Comparison of ENCODE assay signal across 8 mouse cellular contexts in the genomic region with DNA sequence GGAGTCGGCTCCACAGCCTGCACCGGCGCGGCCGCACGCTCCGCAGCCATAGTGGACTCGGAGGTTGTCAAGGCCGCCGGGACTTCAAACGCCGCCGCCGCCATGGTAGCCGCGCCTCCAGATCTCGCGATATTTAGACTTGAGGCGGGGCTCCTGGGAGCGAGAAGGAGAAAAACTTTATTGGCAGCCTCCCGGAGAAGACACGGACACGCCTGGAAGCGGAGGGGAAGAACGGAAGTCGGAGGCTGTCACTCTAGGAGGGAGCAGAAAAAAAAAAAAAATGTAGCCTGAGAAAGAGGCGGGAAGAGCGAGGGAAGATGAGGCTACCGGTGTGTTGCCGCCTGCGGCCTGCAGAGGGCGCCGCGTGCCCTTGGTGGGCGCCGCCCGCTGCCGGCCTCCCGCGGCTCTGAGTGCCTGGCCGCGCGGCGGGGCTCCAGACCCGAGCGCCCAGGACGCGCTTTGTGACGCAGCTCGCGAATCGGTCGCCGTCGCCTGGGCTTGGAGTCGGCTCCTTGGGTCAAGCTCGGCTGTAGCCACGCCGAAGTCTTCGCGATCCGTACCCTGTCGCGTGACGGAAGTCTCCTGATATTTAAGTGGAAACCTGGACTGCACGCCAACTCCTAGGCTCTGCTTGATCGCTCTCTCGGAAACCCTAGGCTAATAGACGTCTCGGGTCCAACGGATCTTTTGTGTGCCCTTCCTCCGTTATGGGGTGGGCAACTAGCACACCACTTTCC. TPM values are rescaled to one million over a fixed set of nuclear protein-coding genes. Genes with fewer than 3 reads are reported as not detected.
DNase-seq lines count a peak whose midpoint lies in the region; ATAC-seq and TF ChIP-seq lines count a peak whose summit lies in the region.

A gene (minus strand): TSS at position 251 of the 737 bp plus-strand sequence.

- peak; percentile 99 for DNase-seq in 416B (ENCODE audit: low read depth)
- peak; percentile 96 for DNase-seq in heart, adult 8-10 months (ENCODE audit: low spot score)
- DNase-seq in kidney, adult 9 months = peak; percentile 98
- peak; percentile 97 for DNase-seq in limb, embryonic 14.5 days (ENCODE audit: low spot score)
- peak; percentile 99 for DNase-seq in midbrain, postnatal 0 days (ENCODE audit: low spot score)
- peak; percentile 82 to 88 for DNase-seq in spleen, postnatal 14 days (ENCODE audit: low spot score in 2 of 2)

- H3K9me3 ChIP-seq in embryonic facial prominence, embryonic 15.5 days (replicated peaks) = no peaks in the 10 kb centered on the region
- H3K9me3 ChIP-seq in limb, embryonic 14.5 days (ENCODE audit: control insufficient read depth, low read length) = no peaks in the 10 kb centered on the region
- no peaks in the 10 kb centered on the region for H3K9me3 ChIP-seq in midbrain, postnatal 0 days (ENCODE audit: low read length)

- peak within 1 kb of the TSS; percentile 93 for H3K9ac ChIP-seq in embryonic facial prominence, embryonic 15.5 days
- peak within 1 kb of the TSS; percentile 95 for H3K9ac ChIP-seq in limb, embryonic 14.5 days (ENCODE audit: low read depth, low read length, severe bottlenecking)
- H3K9ac ChIP-seq in midbrain, postnatal 0 days (replicated peaks; ENCODE audit: low read length, poor library complexity, severe bottlenecking) = peak within 1 kb of the TSS; percentile 68

- peak within 1 kb of the TSS; percentile 79 for H3K27ac ChIP-seq in bone marrow, adult 2 months (ENCODE audit: control insufficient read depth, insufficient read depth, low read depth, low read length, poor library complexity)
- peak within 1 kb of the TSS; percentile 82 for H3K27ac ChIP-seq in embryonic facial prominence, embryonic 15.5 days (replicated peaks)
- H3K27ac ChIP-seq in limb, embryonic 14.5 days (replicated peaks; ENCODE audit: low read depth, low read length) = peak within 1 kb of the TSS; percentile 79
- H3K27ac ChIP-seq in midbrain, postnatal 0 days (ENCODE audit: low read depth, low read length) = peak within 1 kb of the TSS; percentile 64; the same call in 1 of the 2 replicates

- no peaks in the 10 kb centered on the region for H3K27me3 ChIP-seq in embryonic facial prominence, embryonic 15.5 days
- no peaks in the 10 kb centered on the region for H3K27me3 ChIP-seq in limb, embryonic 14.5 days (ENCODE audit: control insufficient read depth, insufficient read depth, low read length)
- H3K27me3 ChIP-seq in midbrain, postnatal 0 days (ENCODE audit: insufficient read depth, low read length) = no peaks in the 10 kb centered on the region

- H3K4me1 ChIP-seq in bone marrow, adult 2 months (ENCODE audit: control insufficient read depth, insufficient read depth, low read length) = no peaks in the 10 kb centered on the region
- H3K4me1 ChIP-seq in embryonic facial prominence, embryonic 15.5 days = peaks cover 8% of the 10 kb centered on the region
- H3K4me1 ChIP-seq in limb, embryonic 14.5 days (ENCODE audit: control insufficient read depth, insufficient read depth, low read length) = 0 out of 2 replicates have a peak, but pooled peaks cover 8% of the 10 kb centered on the region
- H3K4me1 ChIP-seq in midbrain, postnatal 0 days (ENCODE audit: insufficient read depth, low read length) = no peaks in the 10 kb centered on the region

- peak; percentile 65; the same call in 1 of the 2 replicates for TF ChIP-seq POLR2A in bone marrow, adult 2 months (IDR thresholded peaks at IDR 0.05; ENCODE audit: borderline replicate concordance, control insufficient read depth, low read depth, low read length)
- TF ChIP-seq POLR2A in limb, embryonic 14.5 days (IDR thresholded peaks at IDR 0.05; ENCODE audit: borderline replicate concordance, extremely low read depth, insufficient read depth, insufficient read length) = peak; percentile 87; the same call in 1 of the 2 replicates

- peak within 1 kb of the TSS; percentile 66 for H3K4me2 ChIP-seq in embryonic facial prominence, embryonic 15.5 days (replicated peaks)
- H3K4me2 ChIP-seq in limb, embryonic 14.5 days (replicated peaks; ENCODE audit: low read depth, low read length, severe bottlenecking) = peak within 1 kb of the TSS; percentile 65
- peak within 1 kb of the TSS; percentile 59 for H3K4me2 ChIP-seq in midbrain, postnatal 0 days (ENCODE audit: low read depth, low read length, poor library complexity, severe bottlenecking)

- TF ChIP-seq CTCF in bone marrow, adult 2 months (IDR thresholded peaks at IDR 0.05; ENCODE audit: control insufficient read depth, insufficient read depth, low read length) = peak; percentile 80
- peak; percentile 74 for TF ChIP-seq CTCF in midbrain, postnatal 0 days (IDR thresholded peaks at IDR 0.05)

- WGBS in bone marrow, adult 2 months = under 1% methylated on average over 72 of the region's 72 CpGs
- WGBS in embryonic facial prominence, embryonic 15.5 days = under 1% methylated on average over 72 of the region's 72 CpGs
- under 1% methylated on average over 59 of the region's 72 CpGs for WGBS in limb, embryonic 14.5 days
- under 1% methylated on average over 70 of the region's 72 CpGs for WGBS in midbrain, postnatal 0 days

- H3K4me3 ChIP-seq in bone marrow, adult 2 months (replicated peaks; ENCODE audit: control insufficient read depth, low read depth, low read length) = peak within 1 kb of the TSS; percentile 71
- peak within 1 kb of the TSS; percentile 95 for H3K4me3 ChIP-seq in embryonic facial prominence, embryonic 15.5 days (replicated peaks)
- H3K4me3 ChIP-seq in limb, embryonic 14.5 days (replicated peaks; ENCODE audit: low read length) = peak within 1 kb of the TSS; percentile 99
- peak within 1 kb of the TSS; percentile 60 for H3K4me3 ChIP-seq in midbrain, postnatal 0 days (ENCODE audit: low read depth, low read length)

- ATAC-seq in embryonic facial prominence, embryonic 15.5 days (ENCODE audit: insufficient number of reproducible peaks, low FRiP score, low TSS enrichment, low read depth) = peak; percentile 98
- ATAC-seq in limb, embryonic 14.5 days (ENCODE audit: low FRiP score, low read depth) = peak; percentile 98
- peak; percentile 97 for ATAC-seq in midbrain, postnatal 0 days (ENCODE audit: low FRiP score)

- peaks cover 19% of the 10 kb centered on the region for H3K36me3 ChIP-seq in embryonic facial prominence, embryonic 15.5 days
- peaks cover 21% of the 10 kb centered on the region for H3K36me3 ChIP-seq in limb, embryonic 14.5 days (ENCODE audit: control insufficient read depth, insufficient read depth, low read length)
- peaks cover 5% of the 10 kb centered on the region; the same call in 1 of the 2 replicates for H3K36me3 ChIP-seq in midbrain, postnatal 0 days (ENCODE audit: insufficient read depth, low read length)

RNA-seq across cellular contexts. Expression of the gene that starts here (rescaled TPM):
- 16.9 and 20.5 TPM in 2 replicates for polyA plus RNA-seq in bone marrow, adult 2 months (2011; ENCODE audit: insufficient read depth, insufficient read length, low replicate concordance, missing spikeins)
- polyA plus RNA-seq in embryonic facial prominence, embryonic 15.5 days (2015; fragmentation: Nextera tagmentation; extraction: Ambion mirVana) = 30.6 and 32.6 TPM in 2 replicates
- 10 to 100 TPM in 2 of 4 experiments, 1 to 10 TPM in 2; 9.0 to 11.7 (median 10.7) TPM for total RNA-seq in heart, adult 8-10 months (2022)
- polyA plus RNA-seq in limb, embryonic 14.5 days (2012; rRNA removed) = 19.8 and 20.5 TPM in 2 replicates
- polyA plus RNA-seq in limb, embryonic 14.5 days (2014; fragmentation: Nextera tagmentation; extraction: Ambion mirVana) = 28.8 and 34.9 TPM in 2 replicates
- total RNA-seq in midbrain, postnatal 0 days (2014; rRNA removed) = 23.0 and 28.7 TPM in 2 replicates
- 16.5 TPM in 2 replicates for polyA plus RNA-seq in midbrain, postnatal 0 days (2015; fragmentation: Nextera tagmentation; extraction: Ambion mirVana)

Comparison
In these comparisons a context has a peak if more than half of its experiments do, and no peak if none do; other contexts are left out.
1. Peak in every context shown above with its lines: DNase-seq, ATAC-seq, H3K4me3 ChIP-seq and H3K27ac ChIP-seq.